Mouse (Mus musculus): ENCODE measurements around the gene Slc25a36.

The Slc25a36 gene

GRCm38 (mm10) chr9:97041633-97042032 lies 69.3 kb downstream of the Slc25a36 start:
- WGBS = 74% methylated on average over 8 of the region's 8 CpGs

GRCm38 (mm10) chr9:97038010-97038409 lies 72.9 kb downstream of the Slc25a36 start:
- WGBS = 84% methylated on average over 3 of the region's 3 CpGs

- 63% methylated on average over 7 of the region's 7 CpGs for WGBS
Measured at GRCm38 (mm10) chr9:97036656-97037055, 74.3 kb downstream of the Slc25a36 start.

GRCm38 (mm10) chr9:97027361-97027760 lies 83.6 kb downstream of the Slc25a36 start:
- WGBS = 87% methylated on average over 12 of the region's 12 CpGs

GRCm38 (mm10) chr9:97026006-97026405 lies 85.0 kb downstream of the Slc25a36 start:
- WGBS = 91% methylated on average over 4 of the region's 4 CpGs
